Mouse (Mus musculus) forebrain, embryonic 12.5 days (tissue): ENCODE measurements around the gene Chit1. TPM values are rescaled to one million over a fixed set of nuclear protein-coding genes. Genes with fewer than 3 reads are reported as not detected.

Source experiments
- ATAC-seq: fragments of 200-750 bp; cut with Nextera tagmentation; 2 replicates; pipeline ENCODE4 v1.8.0; 2017; ENCODE audit warnings: moderate TSS enrichment; ENCODE audit not compliant: low FRiP score
- H3K27ac ChIP-seq: fragments of 300-500 bp; sonication (generic); 2 replicates; pipeline ENCODE4 v1.5.1; 2016; ENCODE audit warnings: mild to moderate bottlenecking
- H3K27me3 ChIP-seq: fragments of 300-500 bp; sonication (generic); 2 replicates; pipeline ENCODE4 v1.6.1; 2016; ENCODE audit warnings: mild to moderate bottlenecking
- H3K36me3 ChIP-seq: fragments of 300-500 bp; sonication (generic); replicated peaks from 2 replicates; pipeline ENCODE4 v1.6.1; 2016; ENCODE audit warnings: mild to moderate bottlenecking
- H3K4me1 ChIP-seq: fragments of 300-500 bp; sonication (generic); 2 replicates; pipeline ENCODE4 v1.6.1; 2016
- H3K4me2 ChIP-seq: fragments of 300-500 bp; sonication (generic); 2 replicates; pipeline ENCODE4 v1.6.1; 2016; ENCODE audit warnings: mild to moderate bottlenecking, moderate library complexity
- H3K4me3 ChIP-seq: fragments of 300-500 bp; sonication (generic); replicated peaks from 2 replicates; pipeline ENCODE4 v1.5.1; 2016; ENCODE audit warnings: mild to moderate bottlenecking
- H3K9ac ChIP-seq: fragments of 300-500 bp; sonication (generic); 2 replicates; pipeline ENCODE4 v1.6.1; 2016; ENCODE audit warnings: mild to moderate bottlenecking
- H3K9me3 ChIP-seq: fragments of 300-500 bp; sonication (generic); 2 replicates; pipeline ENCODE4 v1.6.1; 2016
- WGBS: fragments of 180-500 bp; shearing (Covaris S2); methylation state at CpG from one replicate; pipeline ENCODE4 v1.1.7; 2016; 5-methylcytosine and 5-hydroxymethylcytosine counted together
- polyA plus RNA-seq: library from polyadenylated mRNA; unstranded; fragments of >200 nt; fragmentation: Nextera tagmentation; extraction: Ambion mirVana; gene quantifications from 2 replicates; pipeline ENCODE4 v1.2.1, GENCODE M21; 2016

Gene Chit1
- polyA plus RNA-seq, 1 experiment from 2014 or later = not detected

DNA sequence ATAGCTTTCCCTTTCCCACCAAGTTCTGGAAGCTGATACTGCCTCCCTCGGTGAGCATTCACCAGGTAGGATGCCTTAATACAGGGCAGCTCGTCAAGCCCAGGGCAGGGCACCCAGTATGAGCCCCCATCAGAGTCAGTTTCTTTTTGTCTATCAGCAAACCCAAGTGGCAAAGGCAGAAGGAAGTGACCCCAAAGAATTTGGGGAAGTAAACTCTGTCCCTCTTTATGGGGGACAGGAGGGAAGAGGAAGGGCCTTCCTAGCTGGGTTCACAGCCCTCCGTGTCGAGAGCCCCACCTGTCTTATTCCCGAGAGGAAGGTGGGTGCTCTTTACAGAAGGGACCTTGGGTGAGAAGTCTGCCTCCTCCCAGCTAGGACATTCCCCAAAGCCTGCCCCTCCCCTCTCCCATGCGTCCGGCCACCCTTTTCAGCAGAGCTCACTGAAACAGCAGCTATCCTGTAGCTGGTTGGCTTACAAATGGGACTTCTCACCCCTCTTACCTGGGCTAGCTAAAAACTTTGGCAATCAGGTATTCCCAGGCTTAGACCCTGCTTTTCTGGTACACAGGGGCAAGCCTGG, 15.9 kb upstream of the Chit1 start:
- peak overlapping the region; percentile 94 for H3K27ac ChIP-seq
- 0 out of 2 replicates have a peak overlapping the region, but pooled peaks have one; percentile 12 for H3K9ac ChIP-seq
- H3K4me1 ChIP-seq = peaks cover 78% of the 10 kb centered on the region
- H3K4me2 ChIP-seq = no peak overlapping the region; the same call in 1 of the 2 replicates
- H3K27me3 ChIP-seq = peaks cover 6% of the 10 kb centered on the region; the same call in 1 of the 2 replicates
- no peaks in the 10 kb centered on the region for H3K9me3 ChIP-seq
- ATAC-seq = no peak
- no peaks in the 10 kb centered on the region for H3K36me3 ChIP-seq
- 64% methylated on average over 7 of the region's 7 CpGs for WGBS
- H3K4me3 ChIP-seq = no peak overlapping the region

DNA sequence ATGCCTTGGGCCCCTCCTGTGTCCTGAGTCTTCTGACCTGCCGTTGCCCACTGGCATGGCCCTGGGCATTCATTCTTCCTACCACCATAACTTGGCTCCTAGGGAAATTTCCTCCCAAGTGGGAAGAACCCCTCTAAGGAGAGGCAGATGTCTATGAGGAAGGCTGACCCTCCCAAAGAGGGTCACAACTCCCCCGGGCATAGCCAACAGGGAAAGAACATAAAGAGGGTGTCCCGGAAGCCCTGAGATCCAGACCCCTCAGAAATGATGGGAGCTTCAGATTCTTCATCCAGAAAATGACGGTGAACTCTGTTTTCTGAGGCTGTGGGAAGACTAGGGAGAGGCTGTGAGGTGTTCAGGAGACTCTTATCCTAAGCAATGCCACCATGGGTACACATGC, 15.3 kb upstream of the Chit1 start:
- WGBS = 85% methylated on average over 4 of the region's 4 CpGs
- H3K9ac ChIP-seq = peak overlapping the region; percentile 17; the same call in 1 of the 2 replicates
- H3K4me1 ChIP-seq = peaks cover 78% of the 10 kb centered on the region

DNA sequence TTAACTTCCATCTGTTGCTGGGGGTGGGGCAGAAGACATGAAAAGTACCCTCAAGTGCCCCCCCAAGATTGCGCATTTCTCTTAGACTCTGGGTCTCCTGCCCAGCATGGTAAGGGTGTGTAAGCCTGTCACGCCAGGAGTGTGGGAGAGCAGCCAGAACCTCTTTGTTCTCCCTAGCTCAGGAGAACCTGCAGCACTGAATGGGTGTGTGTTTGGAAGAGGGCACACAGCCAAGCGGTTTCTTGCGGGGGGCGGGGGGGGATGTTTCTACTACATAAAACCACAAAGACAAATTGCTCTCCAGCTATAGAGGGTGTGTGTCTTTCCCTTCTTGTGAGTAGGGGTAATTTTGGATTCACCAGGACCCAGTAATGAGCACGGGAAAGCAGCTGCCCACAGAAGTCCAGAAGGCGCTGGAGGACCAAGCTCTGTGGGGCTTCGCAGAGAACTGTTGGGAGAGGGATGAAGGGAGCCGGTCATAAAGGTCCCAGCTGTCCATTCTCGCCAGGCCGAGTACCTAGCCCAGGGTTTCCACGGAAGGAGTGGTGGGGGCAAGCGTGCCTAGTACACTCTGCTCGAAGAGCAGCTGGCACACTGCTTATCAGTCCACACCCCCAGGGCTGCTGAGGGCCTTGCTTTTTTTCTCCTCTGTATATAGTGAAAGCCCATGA, 14.6 kb upstream of the Chit1 start:
- 29% methylated on average over 14 of the region's 14 CpGs for WGBS
- H3K4me2 ChIP-seq = peak overlapping the region; percentile 31
- peaks cover 78% of the 10 kb centered on the region for H3K4me1 ChIP-seq

More for the DNA sequence above, 15.3 kb upstream of the Chit1 start:
- Histone ChIP-seq H3K9me3 (no peaks in the 10 kb centered on the region), H3K27me3 (peaks cover 6% of the 10 kb centered on the region; the same call in 1 of the 2 replicates), H3K27ac (peak overlapping the region; percentile 94), H3K36me3 (no peaks in the 10 kb centered on the region), H3K4me3 (no peak overlapping the region), H3K4me2 (peak overlapping the region; percentile 31; the same call in 1 of the 2 replicates)
- ATAC-seq = no peak

DNA sequence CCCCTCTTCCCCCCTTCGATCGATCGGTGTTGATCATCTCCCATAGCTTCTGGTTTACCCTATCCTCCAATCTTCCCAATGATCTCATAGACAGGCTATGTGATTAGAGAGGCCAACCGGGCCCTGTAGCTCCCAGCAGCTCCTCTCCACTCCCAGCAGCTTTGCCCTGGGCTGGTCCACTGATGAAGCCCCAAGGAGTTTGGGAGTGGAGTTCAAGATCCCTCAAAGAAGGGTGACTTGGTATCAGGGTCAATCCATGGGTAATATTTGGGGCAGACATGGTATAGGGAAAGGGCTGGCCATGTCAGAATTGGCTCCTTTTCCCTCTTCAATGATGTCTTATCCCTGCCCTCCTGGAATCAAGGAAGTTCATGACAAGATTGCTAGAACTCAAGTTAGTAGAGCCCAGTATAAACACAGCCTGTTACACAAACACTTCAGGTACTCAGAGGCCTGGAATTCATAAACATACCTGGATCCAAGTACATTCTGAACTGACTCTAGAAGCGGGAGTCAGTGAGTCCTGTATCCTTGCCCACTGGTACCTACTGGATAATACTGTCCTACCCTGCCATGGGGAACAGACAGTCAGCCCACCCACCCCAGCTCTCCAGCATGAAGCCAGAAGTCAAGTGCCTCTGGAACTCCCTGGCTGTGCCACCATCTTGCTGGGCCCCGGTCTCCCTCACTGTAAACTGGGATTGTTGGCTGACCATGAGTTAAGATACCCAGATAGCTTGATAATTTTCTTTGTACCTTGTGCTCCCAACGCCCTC, 13.8 kb upstream of the Chit1 start:
- ATAC-seq = no peak
- 81% methylated on average over 7 of the region's 7 CpGs for WGBS

More for the DNA sequence above, 14.6 kb upstream of the Chit1 start:
- Histone ChIP-seq H3K9ac (peak overlapping the region; percentile 17; the same call in 1 of the 2 replicates), H3K27me3 (peaks cover 6% of the 10 kb centered on the region; the same call in 1 of the 2 replicates), H3K36me3 (no peaks in the 10 kb centered on the region), H3K9me3 (no peaks in the 10 kb centered on the region), H3K4me3 (no peak overlapping the region), H3K27ac (peak overlapping the region; percentile 94)
- ATAC-seq = peak; percentile 77

DNA sequence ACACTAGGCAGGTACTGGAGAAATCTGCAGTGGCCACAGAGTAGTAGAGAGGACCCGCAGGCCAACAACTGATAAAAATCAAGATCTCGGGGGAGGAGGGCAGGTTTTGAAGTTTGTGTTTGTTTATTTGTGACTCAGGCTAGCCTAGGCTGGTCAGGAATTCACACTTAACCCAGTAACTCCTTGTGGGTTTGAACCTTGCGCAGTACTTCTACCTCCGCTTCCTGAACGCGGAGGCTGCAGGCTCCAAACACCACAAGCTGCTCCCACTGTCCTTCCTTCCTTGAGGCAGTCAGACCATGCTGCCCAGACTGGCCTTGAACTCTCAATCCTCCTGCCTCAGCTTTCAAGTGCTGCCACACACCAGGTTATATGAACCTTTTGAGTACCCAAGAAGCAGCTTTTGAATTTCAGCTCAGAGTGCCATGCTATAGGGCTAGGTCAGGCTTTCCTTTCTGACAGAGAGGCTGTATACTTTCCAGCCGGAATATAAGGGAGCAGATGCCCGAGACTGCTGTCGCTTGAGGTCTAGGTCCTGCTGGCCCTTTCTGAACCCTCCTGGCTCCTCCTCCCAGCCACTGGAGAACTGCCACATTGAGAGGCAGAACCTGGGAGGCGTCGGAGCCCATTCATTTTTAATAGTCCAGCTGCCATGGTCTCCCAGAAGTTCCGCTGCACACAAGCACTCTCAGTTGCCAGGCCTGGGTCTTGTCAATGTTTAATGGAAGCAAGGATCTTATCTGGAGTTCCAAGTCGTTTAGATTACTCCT, 12.9 kb upstream of the Chit1 start:
- ATAC-seq = no peak
- H3K27me3 ChIP-seq = peaks cover 6% of the 10 kb centered on the region; the same call in 1 of the 2 replicates
- peak overlapping the region; percentile 94 for H3K27ac ChIP-seq
- H3K4me1 ChIP-seq = peaks cover 66% of the 10 kb centered on the region
- 77% methylated on average over 13 of the region's 13 CpGs for WGBS
- no peak overlapping the region for H3K9ac ChIP-seq
- H3K36me3 ChIP-seq = no peaks in the 10 kb centered on the region
- H3K9me3 ChIP-seq = no peaks in the 10 kb centered on the region
- H3K4me2 ChIP-seq = peak overlapping the region; percentile 70; the same call in 1 of the 2 replicates
- H3K4me3 ChIP-seq = no peak overlapping the region

More for the DNA sequence above, 13.8 kb upstream of the Chit1 start:
- Histone ChIP-seq H3K4me3 (no peak overlapping the region), H3K27me3 (peaks cover 6% of the 10 kb centered on the region; the same call in 1 of the 2 replicates), H3K9me3 (no peaks in the 10 kb centered on the region), H3K4me1 (peaks cover 75% of the 10 kb centered on the region), H3K4me2 (0 out of 2 replicates have a peak overlapping the region, but pooled peaks have one; percentile 3), H3K9ac (no peak overlapping the region), H3K27ac (peak overlapping the region; percentile 94), H3K36me3 (no peaks in the 10 kb centered on the region)

DNA sequence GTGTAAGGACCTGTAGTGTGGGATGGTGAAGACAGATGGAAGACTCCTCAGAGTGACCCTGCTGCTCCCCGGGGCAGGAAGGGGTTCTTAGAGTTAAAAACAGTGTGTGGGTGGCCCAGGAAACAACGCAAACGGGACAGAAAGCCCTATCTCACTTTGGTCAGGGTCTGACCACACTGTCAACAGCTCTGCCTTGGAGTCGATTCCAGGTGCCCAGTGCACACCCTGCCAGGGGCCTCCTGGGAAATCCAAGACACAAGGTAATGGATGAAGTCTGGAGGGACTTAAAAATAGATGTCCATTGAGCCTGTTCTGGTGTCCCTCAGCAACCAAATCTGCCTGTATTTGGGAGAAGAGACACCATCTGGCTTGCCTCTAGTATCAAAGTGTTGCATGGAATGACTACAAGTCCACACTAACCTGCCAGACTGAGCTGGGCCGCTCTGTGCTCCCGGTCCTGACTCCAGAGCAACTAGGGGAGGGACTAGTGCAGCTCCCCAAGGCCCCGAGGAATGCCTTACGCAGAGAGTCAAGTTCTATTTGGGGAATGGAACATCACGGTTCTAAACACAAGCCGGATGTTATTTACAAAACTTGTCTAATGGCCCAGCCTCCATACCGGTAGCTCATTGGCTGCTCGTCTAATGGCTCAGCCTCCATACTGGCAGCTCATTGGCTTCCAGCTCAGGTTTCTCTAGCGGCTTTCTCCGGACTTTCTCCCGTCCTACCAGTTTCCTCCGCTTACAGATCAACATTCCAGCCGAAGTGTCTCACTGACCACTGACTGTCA, 12.1 kb upstream of the Chit1 start:
- H3K4me3 ChIP-seq = peak overlapping the region; percentile 38
- peak overlapping the region; percentile 47; the same call in 1 of the 2 replicates for H3K9ac ChIP-seq
- peak; percentile 67 for ATAC-seq
- H3K27ac ChIP-seq = peak overlapping the region; percentile 94
- no peaks in the 10 kb centered on the region for H3K36me3 ChIP-seq
- H3K27me3 ChIP-seq = peaks cover under 1% of the 10 kb centered on the region; the same call in 1 of the 2 replicates
- 10% methylated on average over 17 of the region's 17 CpGs for WGBS
- H3K4me1 ChIP-seq = peaks cover 58% of the 10 kb centered on the region
- H3K9me3 ChIP-seq = no peaks in the 10 kb centered on the region
- H3K4me2 ChIP-seq = peak overlapping the region; percentile 70

DNA sequence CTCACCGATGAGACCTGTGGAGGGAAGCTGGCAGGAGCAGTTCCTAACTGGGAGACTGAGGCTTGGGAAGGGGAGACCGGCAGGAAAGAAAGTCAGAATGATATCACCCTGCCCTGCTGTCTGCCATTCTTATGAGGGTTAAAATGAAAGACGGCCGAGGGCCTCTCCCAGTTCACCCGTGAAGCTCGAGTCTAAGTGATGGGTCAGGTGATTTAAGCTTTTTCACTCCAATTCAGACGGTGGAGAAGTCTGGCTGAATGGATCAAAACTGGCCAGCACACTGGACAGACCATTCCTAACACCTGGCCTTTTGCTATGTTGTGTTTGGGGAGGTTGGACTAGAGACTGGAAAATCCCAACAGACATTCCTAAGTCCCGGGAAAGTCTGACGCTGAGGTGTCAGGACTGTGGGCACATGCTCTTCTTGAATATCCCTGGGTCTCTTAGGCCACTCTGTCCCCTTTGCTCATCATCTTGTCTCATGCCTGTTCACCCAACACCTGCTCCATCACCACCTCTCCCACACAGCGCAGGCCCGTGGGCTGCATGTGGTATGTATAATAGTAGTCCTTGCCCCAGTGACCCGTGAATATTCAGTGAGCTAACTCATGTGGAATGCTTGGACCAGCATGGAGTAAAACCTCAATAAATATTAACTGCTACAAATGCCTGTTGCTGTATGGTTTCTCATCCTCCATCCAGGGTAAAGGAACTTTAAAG, 11.4 kb upstream of the Chit1 start:
- ATAC-seq = no peak
- Histone ChIP-seq H3K36me3 (no peaks in the 10 kb centered on the region), H3K4me1 (peaks cover 51% of the 10 kb centered on the region), H3K4me3 (peak overlapping the region; percentile 38), H3K27ac (peak overlapping the region; percentile 94), H3K27me3 (no peaks in the 10 kb centered on the region; the same call in 1 of the 2 replicates), H3K9me3 (no peaks in the 10 kb centered on the region), H3K4me2 (peak overlapping the region; percentile 70), H3K9ac (peak overlapping the region; percentile 47; the same call in 1 of the 2 replicates)
- 29% methylated on average over 12 of the region's 12 CpGs for WGBS

DNA sequence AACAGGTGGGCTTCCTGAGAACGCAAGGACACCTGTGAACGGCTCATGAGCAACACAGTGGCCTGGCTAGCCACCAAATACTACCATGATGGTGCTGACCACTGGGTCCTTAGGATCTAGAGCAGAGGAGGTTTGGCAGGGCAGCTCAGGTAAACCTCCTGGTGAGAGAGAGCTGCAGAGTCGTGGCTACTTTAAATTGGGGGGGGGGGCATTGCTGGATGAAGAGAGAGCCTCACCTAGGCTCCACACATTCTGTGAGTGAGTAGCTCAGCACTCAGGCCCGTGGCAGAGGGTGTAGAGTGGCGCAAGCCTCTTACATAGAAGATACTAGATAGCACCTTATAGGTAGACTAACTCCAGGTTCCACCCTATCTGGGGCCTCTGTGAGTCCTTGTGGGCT, 10.6 kb upstream of the Chit1 start:
- H3K27ac ChIP-seq = no peak overlapping the region
- peaks cover 44% of the 10 kb centered on the region for H3K4me1 ChIP-seq
- WGBS = 83% methylated on average over 5 of the region's 5 CpGs
- no peaks in the 10 kb centered on the region; the same call in 1 of the 2 replicates for H3K27me3 ChIP-seq
- no peak overlapping the region for H3K4me2 ChIP-seq
- H3K4me3 ChIP-seq = no peak overlapping the region
- no peak overlapping the region for H3K9ac ChIP-seq
- no peaks in the 10 kb centered on the region for H3K9me3 ChIP-seq
- ATAC-seq = no peak
- H3K36me3 ChIP-seq = no peaks in the 10 kb centered on the region

DNA sequence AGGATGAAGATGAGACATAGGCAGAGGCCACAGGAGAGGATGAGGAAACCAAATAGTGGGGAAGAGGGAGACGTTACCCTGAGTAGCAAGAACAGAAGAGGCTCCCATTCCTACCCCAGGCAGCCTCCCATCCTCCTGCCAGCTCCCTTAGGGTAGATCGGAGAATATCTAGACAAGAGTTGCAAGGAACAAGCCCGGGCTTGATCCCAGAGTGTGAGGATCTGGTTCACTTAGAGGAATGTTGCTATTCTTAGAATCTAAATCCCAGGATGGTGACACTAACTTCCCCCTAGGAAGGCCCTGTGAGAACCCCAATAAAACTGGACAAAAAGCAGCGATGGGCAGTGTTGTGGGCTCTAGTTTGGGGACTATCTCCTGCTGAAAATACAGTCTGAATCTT, 10.1 kb upstream of the Chit1 start:
- no peak for ATAC-seq
- no peaks in the 10 kb centered on the region for H3K9me3 ChIP-seq
- peaks cover 38% of the 10 kb centered on the region for H3K4me1 ChIP-seq
- 83% methylated on average over 4 of the region's 4 CpGs for WGBS
- no peak overlapping the region for H3K4me2 ChIP-seq
- no peaks in the 10 kb centered on the region for H3K36me3 ChIP-seq
- H3K9ac ChIP-seq = no peak overlapping the region
- H3K4me3 ChIP-seq = no peak overlapping the region
- no peak overlapping the region for H3K27ac ChIP-seq
- no peaks in the 10 kb centered on the region; the same call in 1 of the 2 replicates for H3K27me3 ChIP-seq

DNA sequence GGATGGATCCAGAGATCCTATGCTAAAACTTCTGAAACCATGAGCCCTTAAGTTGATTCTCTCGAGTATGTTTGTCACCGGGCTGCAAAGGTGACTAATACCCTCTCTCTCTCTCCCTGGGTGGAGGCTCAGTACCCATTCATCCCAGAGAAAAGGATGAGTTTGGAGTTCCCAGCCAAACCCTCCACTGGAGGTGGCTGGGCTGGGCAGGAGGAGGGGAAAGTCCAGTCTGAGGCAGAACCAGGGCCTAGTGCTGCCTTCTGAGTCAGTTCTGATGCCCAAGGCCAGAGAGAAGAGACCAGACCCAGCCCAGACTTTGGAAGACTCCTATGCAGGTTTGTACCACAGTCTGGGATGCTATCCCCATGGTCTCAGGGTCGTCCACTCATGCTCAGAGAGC, 9.4 kb upstream of the Chit1 start:
- Histone ChIP-seq H3K4me3 (no peak overlapping the region), H3K36me3 (no peaks in the 10 kb centered on the region), H3K27ac (no peak overlapping the region), H3K4me2 (no peak overlapping the region), H3K9ac (no peak overlapping the region), H3K4me1 (peaks cover 38% of the 10 kb centered on the region), H3K9me3 (no peaks in the 10 kb centered on the region), H3K27me3 (peaks cover 2% of the 10 kb centered on the region; the same call in 1 of the 2 replicates)
- 79% methylated on average over 3 of the region's 3 CpGs for WGBS
- ATAC-seq = no peak
